Mouse (Mus musculus) embryonic facial prominence, embryonic 12.5 days (tissue): ENCODE measurements around the gene Tmem158. TPM values are rescaled to one million over a fixed set of nuclear protein-coding genes. Genes with fewer than 3 reads are reported as not detected.

Experiments
- ATAC-seq: fragments of 200-750 bp; cut with Nextera tagmentation; 2 replicates; pipeline ENCODE4 v1.8.0; 2017; ENCODE audit not compliant: insufficient number of reproducible peaks, insufficient read depth, low FRiP score, low TSS enrichment
- H3K27ac ChIP-seq: fragments of 300-500 bp; sonication (generic); 2 replicates; pipeline ENCODE4 v1.5.1; 2016; ENCODE audit warnings: mild to moderate bottlenecking
- H3K27me3 ChIP-seq: fragments of 300-500 bp; sonication (generic); 2 replicates; pipeline ENCODE4 v1.6.1; 2016; ENCODE audit warnings: mild to moderate bottlenecking, moderate library complexity
- H3K36me3 ChIP-seq: fragments of 300-500 bp; sonication (generic); 2 replicates; pipeline ENCODE4 v1.6.1; 2016; ENCODE audit warnings: mild to moderate bottlenecking
- H3K4me1 ChIP-seq: fragments of 300-500 bp; sonication (generic); 2 replicates; pipeline ENCODE4 v1.6.1; 2016
- H3K4me2 ChIP-seq: fragments of 300-500 bp; sonication (generic); replicated peaks from 2 replicates; pipeline ENCODE4 v1.6.1; 2016; ENCODE audit warnings: mild to moderate bottlenecking, moderate library complexity
- H3K4me3 ChIP-seq: fragments of 300-500 bp; sonication (generic); 2 replicates; pipeline ENCODE4 v1.5.1; 2016; ENCODE audit warnings: mild to moderate bottlenecking
- H3K9ac ChIP-seq: fragments of 300-500 bp; sonication (generic); 2 replicates; pipeline ENCODE4 v1.6.1; 2016; ENCODE audit warnings: mild to moderate bottlenecking, moderate library complexity
- H3K9me3 ChIP-seq: fragments of 300-500 bp; sonication (generic); 2 replicates; pipeline ENCODE4 v1.6.1; 2016; ENCODE audit warnings: mild to moderate bottlenecking, moderate library complexity
- WGBS: fragments of 180-500 bp; shearing (Covaris S2); methylation state at CpG from one replicate; pipeline ENCODE4 v1.1.7; 2016; 5-methylcytosine and 5-hydroxymethylcytosine counted together
- polyA plus RNA-seq: library from polyadenylated mRNA; unstranded; fragments of >200 nt; fragmentation: Nextera tagmentation; extraction: Ambion mirVana; gene quantifications from 2 replicates; pipeline ENCODE4 v1.2.1, GENCODE M21; 2016

Tmem158 gene
- polyA plus RNA-seq, 1 experiment from 2014 or later = 11.1 TPM

- no peak overlapping the region for H3K27ac ChIP-seq
- no peak overlapping the region for H3K9ac ChIP-seq
- no peak overlapping the region for H3K4me3 ChIP-seq
- H3K4me2 ChIP-seq = no peak overlapping the region
- no peaks in the 10 kb centered on the region for H3K36me3 ChIP-seq
- 81% methylated on average over 2 of the region's 2 CpGs for WGBS
- no peaks in the 10 kb centered on the region for H3K27me3 ChIP-seq
- no peaks in the 10 kb centered on the region for H3K4me1 ChIP-seq
- ATAC-seq = no peak
- H3K9me3 ChIP-seq = no peaks in the 10 kb centered on the region
Measured at GRCm38 (mm10) chr9:123278003-123278402, 17.4 kb upstream of the Tmem158 start.

- no peak overlapping the region for H3K4me2 ChIP-seq
- H3K9ac ChIP-seq = no peak overlapping the region
- H3K4me3 ChIP-seq = no peak overlapping the region
- ATAC-seq = no peak
- no peaks in the 10 kb centered on the region for H3K27me3 ChIP-seq
- H3K36me3 ChIP-seq = no peaks in the 10 kb centered on the region
- no peak overlapping the region for H3K27ac ChIP-seq
- WGBS = 83% methylated on average over 2 of the region's 2 CpGs
- H3K4me1 ChIP-seq = no peaks in the 10 kb centered on the region
- no peaks in the 10 kb centered on the region for H3K9me3 ChIP-seq
Measured at GRCm38 (mm10) chr9:123275373-123275772, 14.8 kb upstream of the Tmem158 start.

DNA sequence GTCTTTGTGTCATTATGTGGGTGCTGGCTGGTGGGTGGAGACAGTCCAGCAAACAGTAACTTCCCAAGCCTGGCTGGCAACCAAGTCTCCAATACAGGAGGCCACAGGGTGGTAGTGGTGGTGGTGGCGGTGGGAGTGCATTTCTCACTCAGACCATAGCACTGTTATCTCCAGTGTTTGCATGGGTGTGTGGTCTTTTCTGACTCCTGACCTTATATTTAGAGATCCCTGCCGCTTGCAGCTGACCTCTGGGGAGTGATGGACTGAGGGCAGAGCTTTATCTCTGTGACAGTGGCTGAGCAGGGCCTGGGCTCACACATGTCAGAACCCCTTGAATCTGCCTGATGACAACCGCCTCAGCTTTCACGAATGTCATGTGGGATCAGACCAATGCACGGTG, 14.1 kb upstream of the Tmem158 start:
- H3K4me2 ChIP-seq = no peak overlapping the region
- H3K4me3 ChIP-seq = no peak overlapping the region
- no peak for ATAC-seq
- H3K4me1 ChIP-seq = no peaks in the 10 kb centered on the region
- no peaks in the 10 kb centered on the region for H3K9me3 ChIP-seq
- H3K9ac ChIP-seq = no peak overlapping the region
- H3K36me3 ChIP-seq = no peaks in the 10 kb centered on the region
- no peak overlapping the region for H3K27ac ChIP-seq
- H3K27me3 ChIP-seq = no peaks in the 10 kb centered on the region
- WGBS = 74% methylated on average over 5 of the region's 5 CpGs

DNA sequence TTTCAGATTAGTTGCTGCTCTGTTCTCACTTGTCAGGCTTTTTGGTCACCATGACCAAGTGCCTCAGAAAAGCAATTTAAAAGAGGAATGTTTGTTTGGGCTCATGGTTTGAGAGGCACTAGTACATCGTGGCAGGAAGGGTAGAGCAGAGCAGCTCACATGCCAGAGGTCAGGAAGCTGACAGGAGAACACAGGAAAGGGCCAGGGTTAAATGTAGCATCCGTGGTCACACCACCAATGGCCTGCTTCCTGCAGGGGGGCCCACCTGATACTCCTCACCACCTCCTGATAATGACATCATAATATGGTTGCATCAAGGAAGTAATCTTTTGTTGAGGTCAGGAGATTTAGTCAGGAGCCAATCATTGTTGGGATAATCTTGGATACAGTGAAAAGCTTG, 13.3 kb upstream of the Tmem158 start:
- H3K4me2 ChIP-seq = no peak overlapping the region
- no peak overlapping the region for H3K4me3 ChIP-seq
- no peaks in the 10 kb centered on the region for H3K4me1 ChIP-seq
- no peak overlapping the region for H3K27ac ChIP-seq
- WGBS = 53% methylated on average over 2 of the region's 2 CpGs
- H3K9me3 ChIP-seq = no peaks in the 10 kb centered on the region
- no peaks in the 10 kb centered on the region for H3K27me3 ChIP-seq
- no peak for ATAC-seq
- H3K36me3 ChIP-seq = no peaks in the 10 kb centered on the region
- no peak overlapping the region for H3K9ac ChIP-seq

DNA sequence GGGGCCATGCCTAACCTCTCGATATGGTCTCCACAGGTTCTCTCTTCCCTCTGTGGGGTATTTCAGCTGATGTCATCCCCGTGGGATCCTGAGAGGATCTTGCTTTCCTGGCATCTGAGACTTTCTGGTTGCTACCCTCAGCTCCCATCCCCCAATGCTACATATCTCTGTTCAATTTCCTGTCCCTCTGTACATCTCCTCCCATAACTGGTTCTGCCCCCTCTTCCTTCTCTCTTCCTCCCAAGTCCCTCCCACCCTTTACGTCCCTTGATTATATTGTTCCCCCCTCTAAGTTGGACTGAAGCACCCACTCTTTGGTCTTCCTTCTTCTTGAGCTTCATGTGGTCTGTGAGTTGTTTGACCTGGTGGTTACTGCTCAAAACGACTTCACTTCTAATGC, 11.0 kb upstream of the Tmem158 start:
- Histone ChIP-seq H3K36me3 (no peaks in the 10 kb centered on the region), H3K27ac (no peak overlapping the region), H3K4me3 (no peak overlapping the region), H3K4me1 (no peaks in the 10 kb centered on the region), H3K9me3 (no peaks in the 10 kb centered on the region), H3K27me3 (0 out of 2 replicates have a peak, but pooled peaks cover 2% of the 10 kb centered on the region), H3K4me2 (no peak overlapping the region), H3K9ac (no peak overlapping the region)
- 75% methylated on average over 4 of the region's 4 CpGs for WGBS
- no peak for ATAC-seq

- Histone ChIP-seq H3K4me2 (no peak overlapping the region), H3K4me3 (no peak overlapping the region), H3K36me3 (no peaks in the 10 kb centered on the region), H3K9me3 (no peaks in the 10 kb centered on the region), H3K4me1 (no peaks in the 10 kb centered on the region), H3K27ac (no peak overlapping the region), H3K9ac (no peak overlapping the region), H3K27me3 (0 out of 2 replicates have a peak, but pooled peaks cover 2% of the 10 kb centered on the region)
- ATAC-seq = no peak
- WGBS = 87% methylated on average over 2 of the region's 2 CpGs
Measured at GRCm38 (mm10) chr9:123269906-123270558, 9.5 kb upstream of the Tmem158 start.

DNA sequence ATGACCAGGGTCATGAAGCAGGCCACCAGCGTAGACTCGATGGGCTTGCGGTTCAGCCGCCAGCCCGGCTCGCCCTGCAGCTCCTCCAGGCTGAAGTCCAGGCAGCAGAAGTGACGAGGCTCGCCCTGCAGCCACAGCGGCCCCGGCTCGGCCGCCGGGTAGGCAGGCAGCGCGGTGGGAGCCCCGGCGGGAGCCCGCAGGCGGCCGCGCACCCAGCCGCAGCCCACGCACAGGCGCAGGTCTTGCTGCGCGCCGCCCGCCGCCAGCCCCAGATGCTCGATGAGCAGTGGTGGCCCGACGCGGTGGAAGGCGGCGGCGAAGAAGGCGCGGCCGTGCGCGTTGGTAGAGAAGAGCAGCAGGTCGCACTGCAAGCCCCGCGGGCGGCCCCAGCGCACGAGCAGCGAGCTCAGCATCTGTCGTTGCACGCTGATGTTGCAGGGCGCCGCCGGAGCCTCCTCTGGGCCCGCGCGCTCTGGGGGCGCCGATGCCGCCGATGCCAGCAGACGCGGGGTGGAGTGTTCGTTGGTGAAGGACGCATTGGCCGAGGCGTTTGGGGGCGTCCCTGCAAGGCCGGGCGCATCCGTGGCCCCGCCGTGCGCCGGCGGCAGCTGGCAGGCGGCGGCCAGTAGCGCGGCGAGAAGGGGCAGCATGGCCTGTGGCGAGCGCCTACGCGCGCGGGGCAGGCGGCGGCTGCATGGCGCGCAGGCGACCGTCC, 511 bp downstream of the Tmem158 start:
- H3K27ac ChIP-seq = 0 out of 2 replicates have a peak overlapping the region, but pooled peaks have one; percentile 17

GRCm38 (mm10) chr9:123259461-123259895, 1.1 kb downstream of the Tmem158 start:
- Histone ChIP-seq H3K27ac (no peak overlapping the region), H3K4me3 (peak overlapping the region; percentile 55), H3K36me3 (no peaks in the 10 kb centered on the region), H3K27me3 (peaks cover 11% of the 10 kb centered on the region), H3K4me2 (peak overlapping the region; percentile 90), H3K4me1 (no peaks in the 10 kb centered on the region), H3K9me3 (no peaks in the 10 kb centered on the region), H3K9ac (peak overlapping the region; percentile 67)
- no peak; the same call in 1 of the 2 replicates for ATAC-seq
- under 1% methylated on average over 44 of the region's 45 CpGs for WGBS

More for the DNA sequence above, 511 bp downstream of the Tmem158 start:
- H3K27me3 ChIP-seq = peaks cover 11% of the 10 kb centered on the region
- H3K36me3 ChIP-seq = no peaks in the 10 kb centered on the region
- peak overlapping the region; percentile 90 for H3K4me2 ChIP-seq
- H3K9me3 ChIP-seq = no peaks in the 10 kb centered on the region
- peak; percentile 71 for ATAC-seq
- H3K4me3 ChIP-seq = peak overlapping the region; percentile 55
- no peaks in the 10 kb centered on the region for H3K4me1 ChIP-seq
- WGBS = under 1% methylated on average over 89 of the region's 92 CpGs
- peak overlapping the region; percentile 67 for H3K9ac ChIP-seq

DNA sequence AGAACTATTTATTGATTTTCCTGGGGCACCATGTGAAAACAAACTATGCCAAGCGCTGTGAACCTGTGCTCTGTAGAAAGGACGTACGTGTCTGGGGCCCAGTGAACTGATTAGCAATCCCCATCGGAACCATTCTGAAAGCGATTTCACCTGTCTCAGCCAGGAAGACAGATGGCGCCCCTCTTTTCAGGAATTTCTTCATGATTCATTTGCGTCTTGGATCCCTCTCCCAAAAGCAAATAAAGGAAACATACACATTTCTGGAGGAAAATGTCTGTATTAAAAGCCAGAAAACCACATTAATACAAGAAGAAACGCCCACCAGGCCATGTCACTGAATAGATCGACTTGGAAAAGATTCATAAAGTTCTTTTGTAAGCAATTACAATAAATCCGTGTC, 1.8 kb downstream of the Tmem158 start:
- no peak for ATAC-seq
- Histone ChIP-seq H3K4me2 (peak overlapping the region; percentile 90; the same call in 1 of the 2 replicates), H3K4me3 (no peak overlapping the region), H3K27ac (no peak overlapping the region), H3K4me1 (no peaks in the 10 kb centered on the region), H3K9me3 (no peaks in the 10 kb centered on the region), H3K9ac (no peak overlapping the region), H3K27me3 (peaks cover 11% of the 10 kb centered on the region), H3K36me3 (no peaks in the 10 kb centered on the region)
- WGBS = 36% methylated on average over 10 of the region's 10 CpGs

GRCm38 (mm10) chr9:123255736-123256135, 4.8 kb downstream of the Tmem158 start:
- no peak overlapping the region for H3K9ac ChIP-seq
- no peaks in the 10 kb centered on the region for H3K36me3 ChIP-seq
- H3K9me3 ChIP-seq = no peaks in the 10 kb centered on the region
- H3K4me2 ChIP-seq = no peak overlapping the region
- ATAC-seq = no peak
- 77% methylated on average over 3 of the region's 3 CpGs for WGBS
- no peak overlapping the region for H3K4me3 ChIP-seq
- peaks cover 11% of the 10 kb centered on the region for H3K27me3 ChIP-seq
- H3K4me1 ChIP-seq = no peaks in the 10 kb centered on the region
- H3K27ac ChIP-seq = no peak overlapping the region

DNA sequence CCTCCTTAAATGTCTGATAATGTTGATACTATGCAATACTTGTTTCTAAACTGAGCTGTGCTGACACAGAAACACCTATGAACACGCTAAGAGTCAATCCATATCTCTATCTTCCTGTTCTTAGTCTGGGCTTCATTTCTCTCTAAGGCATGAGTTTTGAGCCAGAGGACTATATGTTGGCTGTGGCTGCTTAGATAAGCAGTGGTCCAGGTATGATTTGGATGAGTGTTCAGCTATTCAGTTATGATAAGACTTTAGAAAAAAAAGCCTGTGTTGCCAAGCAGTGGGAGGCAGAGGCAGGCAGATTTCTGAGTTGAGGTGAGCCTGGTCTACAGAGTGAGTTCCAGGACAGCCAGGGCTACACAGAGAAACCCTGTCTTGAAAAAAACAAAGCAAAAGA, 12.6 kb downstream of the Tmem158 start:
- ATAC-seq = no peak
- Histone ChIP-seq H3K9ac (no peak overlapping the region), H3K9me3 (no peaks in the 10 kb centered on the region), H3K27me3 (no peaks in the 10 kb centered on the region), H3K4me3 (no peak overlapping the region), H3K27ac (no peak overlapping the region), H3K36me3 (no peaks in the 10 kb centered on the region), H3K4me1 (no peaks in the 10 kb centered on the region), H3K4me2 (no peak overlapping the region)
- 86% methylated on average over 1 of the region's 1 CpGs for WGBS

- Histone ChIP-seq H3K4me2 (no peak overlapping the region), H3K4me3 (no peak overlapping the region), H3K27me3 (no peaks in the 10 kb centered on the region), H3K4me1 (no peaks in the 10 kb centered on the region), H3K9ac (no peak overlapping the region), H3K9me3 (no peaks in the 10 kb centered on the region), H3K36me3 (no peaks in the 10 kb centered on the region), H3K27ac (no peak overlapping the region)
- no peak for ATAC-seq
- WGBS = 82% methylated on average over 4 of the region's 4 CpGs
Measured at GRCm38 (mm10) chr9:123245146-123245545, 15.4 kb downstream of the Tmem158 start.
